Mouse (Mus musculus): ENCODE data around the gene Sympk.

DNA sequence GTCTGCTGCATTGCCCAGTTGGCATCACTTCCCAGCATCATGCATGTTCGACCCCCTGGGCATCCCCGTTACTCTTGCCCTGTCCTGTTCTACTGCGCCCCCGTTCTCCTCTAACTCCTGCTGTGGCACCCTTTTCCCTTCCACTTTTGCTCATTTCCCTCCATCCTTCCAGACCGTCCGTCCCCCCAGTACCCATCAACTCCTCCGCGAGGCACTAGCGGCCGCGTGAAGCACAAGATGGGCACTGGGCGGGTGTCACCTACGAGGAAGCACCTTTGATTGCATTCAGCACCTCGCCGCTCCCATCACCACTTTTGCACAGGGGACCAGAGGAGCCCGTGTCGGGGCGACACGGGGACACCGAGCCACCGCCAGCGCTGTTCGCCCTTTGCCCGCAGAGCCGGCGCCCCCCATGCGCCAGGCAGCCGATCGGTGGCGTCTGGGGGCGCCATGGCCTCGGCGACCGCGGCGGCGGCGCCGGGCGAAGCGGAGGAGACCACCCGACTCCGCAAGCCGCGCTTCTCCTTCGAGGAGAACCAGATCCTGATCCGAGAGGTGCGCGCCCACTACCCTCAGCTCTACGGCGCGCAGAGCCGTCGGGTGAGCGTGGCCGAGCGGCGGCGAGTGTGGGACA is 32.4 kb upstream of the Sympk start:
- TF ChIP-seq CTCF (IDR thresholded peaks at IDR 0.05; ENCODE audit: low read depth) = no peak
- no peak for TF ChIP-seq EP300 (IDR thresholded peaks at IDR 0.05; ENCODE audit: low read depth)

Data from heart, postnatal 0 days (tissue).